ENCODE assay signal across 13 mouse cellular contexts in the genomic region with DNA sequence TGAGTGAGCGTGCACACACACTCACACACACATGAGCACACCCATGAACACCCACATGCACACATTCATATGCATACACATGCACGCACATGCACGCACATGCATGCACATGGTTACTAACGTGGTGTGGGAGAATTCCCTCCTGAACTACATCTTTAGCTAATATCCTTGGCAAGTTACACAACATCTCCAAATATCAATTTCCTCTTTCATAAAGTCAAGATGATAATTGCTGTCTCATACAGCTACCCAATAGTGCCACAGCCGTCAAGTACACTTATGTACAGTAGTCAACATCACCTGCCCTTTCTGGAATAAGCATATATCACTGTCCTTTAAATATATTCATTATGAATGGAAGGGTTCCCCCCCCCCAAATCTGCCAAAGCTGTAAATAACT.
"Had no signal": no experiment of that assay in that cellular context is flagged by ENCODE, and none has a peak within 500 bp of the region (broad histone marks: within the 10 kb centered on the region; RNA-seq: fewer than 3 reads in every experiment).

No protein-coding gene starts in this region.

- H3K36me3 ChIP-seq: kidney, embryonic 15.5 days; limb, embryonic 15.5 days; liver, embryonic 12.5 days had no signal

- ATAC-seq: intestine, embryonic 16.5 days; liver, embryonic 12.5 days had no signal

- H3K4me1 ChIP-seq: liver, embryonic 12.5 days had no signal

- H3K9me3 ChIP-seq: kidney, embryonic 15.5 days; limb, embryonic 15.5 days; liver, embryonic 12.5 days had no signal

- H3K9ac ChIP-seq: kidney, embryonic 15.5 days; limb, embryonic 15.5 days; liver, embryonic 12.5 days; lung, embryonic 14.5 days had no signal

- H3K27me3 ChIP-seq: kidney, embryonic 15.5 days; limb, embryonic 15.5 days; liver, embryonic 12.5 days had no signal

- H3K4me3 ChIP-seq: kidney, embryonic 15.5 days; limb, embryonic 15.5 days; liver, embryonic 12.5 days had no signal

- DNase-seq: kidney, adult 2 months; kidney, postnatal 25 days; layer of hippocampus, postnatal 36 days; lung, embryonic 14.5 days; lung, postnatal 10 days; lung, postnatal 4 days; right cerebral cortex, adult 18-20 months; right cerebral cortex, postnatal 25 days; thymus, postnatal 36 days had no signal

- H3K4me2 ChIP-seq: kidney, embryonic 15.5 days; liver, embryonic 12.5 days; lung, embryonic 14.5 days had no signal

- H3K27ac ChIP-seq: kidney, embryonic 15.5 days; limb, embryonic 15.5 days; liver, embryonic 12.5 days had no signal
